Mouse (Mus musculus) right cerebral cortex, postnatal 14 days (tissue): ENCODE measurements around the gene Grrp1.

ENCODE experiments used
- DNase-seq: peaks from one replicate; pipeline ENCODE4 v3.0.0; 2022

The Grrp1 gene

DNA sequence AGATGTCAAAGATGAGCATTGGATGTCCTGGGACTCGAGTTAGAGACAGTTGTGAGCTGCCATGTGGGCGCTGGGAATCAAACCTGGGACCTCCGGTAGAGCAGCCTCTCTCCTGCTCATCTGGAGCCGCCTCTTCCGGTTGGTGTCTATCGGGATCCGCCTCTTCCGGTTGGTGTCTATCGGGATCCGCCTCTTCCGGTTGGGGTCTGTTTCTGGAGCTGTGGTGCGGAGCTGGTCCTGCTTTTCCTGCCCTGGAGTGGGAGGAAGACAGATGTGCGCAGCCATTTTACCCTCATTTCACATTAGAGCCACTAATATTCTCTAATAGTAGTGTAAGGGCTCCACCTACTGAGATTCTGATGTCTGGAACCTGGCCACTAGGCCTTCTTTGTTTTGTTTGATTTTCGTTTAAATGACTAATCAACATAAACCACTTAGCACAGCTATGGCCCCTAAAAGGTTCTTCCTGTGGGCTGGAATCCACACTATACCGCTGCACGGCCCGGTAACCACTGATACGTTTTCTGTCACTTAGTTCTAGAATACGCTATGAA lies 14.3 kb upstream of the Grrp1 start:
- DNase-seq: no peak

DNA sequence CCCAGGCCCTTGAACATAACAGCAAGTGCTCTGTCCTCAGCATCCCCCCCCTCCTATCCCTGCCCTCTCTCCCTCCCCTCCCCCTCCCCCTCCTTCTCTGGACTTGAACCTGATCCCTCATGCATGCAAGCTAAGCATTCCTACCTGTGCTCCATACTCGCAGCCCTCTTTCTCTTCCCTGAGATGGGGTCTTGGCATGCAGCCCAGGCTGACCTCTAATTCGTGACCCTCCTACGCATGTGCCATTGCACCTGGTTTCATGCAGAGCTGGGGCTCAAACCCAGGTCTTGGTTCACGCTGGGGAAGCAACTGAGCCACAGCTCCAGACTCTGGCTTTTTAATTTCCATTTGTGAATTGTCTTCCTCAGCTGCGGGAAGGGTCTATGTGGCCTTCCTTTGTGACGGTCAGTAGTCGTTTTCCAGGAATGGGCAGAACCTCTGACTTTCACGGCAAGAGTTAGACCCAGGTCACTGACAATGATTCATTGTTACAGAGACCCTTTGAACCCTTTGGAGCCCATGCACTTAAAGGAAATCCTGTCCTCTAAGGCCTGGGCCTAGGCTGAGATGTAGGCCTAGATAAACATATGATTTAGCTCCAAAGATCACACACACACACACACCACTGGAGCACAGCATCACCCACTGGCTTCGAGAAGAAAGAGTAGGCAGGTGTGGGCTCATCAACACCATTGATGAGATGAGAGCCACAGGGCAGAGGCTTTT lies 12.1 kb upstream of the Grrp1 start:
- no peak for DNase-seq

DNA sequence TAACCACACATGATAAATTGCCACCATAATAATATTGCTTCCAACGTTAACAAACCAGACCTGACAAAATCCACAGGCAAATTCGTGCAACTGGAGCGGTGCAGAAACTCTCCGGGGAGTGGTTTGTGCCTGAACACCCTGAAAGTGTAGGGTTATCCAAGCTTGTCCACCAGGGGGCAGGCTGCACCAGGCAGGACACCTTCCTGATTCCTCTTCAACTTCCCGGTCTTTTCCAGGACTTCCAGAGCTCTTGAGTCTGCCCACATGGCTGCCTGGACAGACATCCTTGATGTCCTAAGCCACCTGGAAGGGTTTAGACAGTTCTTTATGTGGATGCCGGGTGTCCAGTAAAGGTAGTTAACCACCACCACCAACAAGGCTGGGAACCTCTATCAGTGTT lies 9.3 kb upstream of the Grrp1 start:
- DNase-seq: peak; percentile 63

DNA sequence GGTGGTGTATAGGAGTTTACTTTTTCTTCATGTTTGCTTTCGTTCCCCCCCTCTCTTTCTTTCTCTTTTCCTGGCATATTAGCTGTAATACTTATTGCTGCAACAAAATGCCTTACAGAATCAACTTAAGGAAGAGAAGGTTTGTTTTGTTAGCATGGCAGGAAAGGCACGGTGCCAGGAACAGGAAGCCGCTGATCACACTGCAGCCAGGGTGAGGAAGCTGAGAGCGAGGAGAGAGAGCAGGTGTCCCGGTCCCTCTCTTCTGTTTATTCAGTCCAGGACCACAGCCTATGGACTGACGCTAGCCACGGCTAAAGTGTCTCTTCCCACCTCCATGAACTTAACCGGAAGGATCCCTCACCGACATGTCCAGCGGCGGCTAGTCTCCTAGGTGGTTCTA lies 4.4 kb upstream of the Grrp1 start:
- DNase-seq: no peak

DNA sequence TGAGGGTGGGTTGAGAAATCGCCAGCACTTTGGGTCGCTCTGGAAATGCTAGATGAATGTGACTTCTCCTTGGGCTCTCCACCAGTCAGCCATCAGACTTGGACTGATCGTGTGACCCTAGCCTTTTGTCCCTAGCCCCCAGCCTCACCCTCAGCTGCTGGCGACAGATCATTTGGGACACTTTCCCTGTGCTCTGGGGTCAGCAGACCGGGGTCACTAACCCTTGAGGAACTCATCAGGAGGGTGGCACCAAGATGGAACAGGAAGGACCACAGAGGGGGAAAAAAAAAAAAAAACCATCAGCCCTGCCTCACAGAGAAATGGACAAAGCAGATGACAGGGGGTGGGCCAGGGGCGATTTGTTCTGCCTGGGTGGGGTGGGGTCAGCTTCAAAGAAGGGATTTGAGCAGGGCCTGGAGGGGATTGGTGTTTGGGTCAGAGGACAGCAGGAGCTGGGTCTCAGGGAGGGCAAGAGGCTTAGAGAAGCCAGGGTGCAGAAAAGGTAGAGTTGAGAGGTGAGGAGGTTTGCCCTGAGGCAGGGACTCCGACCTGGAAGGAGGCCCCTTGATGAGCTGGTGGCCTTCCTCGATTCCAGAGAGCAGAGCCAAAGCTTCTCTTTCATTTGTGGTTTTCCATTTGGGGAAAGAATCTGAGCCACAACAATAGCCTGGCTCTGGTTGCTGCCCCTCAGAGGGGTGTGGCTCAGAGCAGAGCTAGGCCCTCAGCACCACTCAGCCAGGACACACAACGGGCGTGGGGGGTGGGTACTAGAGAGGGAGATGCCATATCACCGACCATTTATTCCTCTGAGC lies 3.5 kb upstream of the Grrp1 start:
- DNase-seq: no peak

DNA sequence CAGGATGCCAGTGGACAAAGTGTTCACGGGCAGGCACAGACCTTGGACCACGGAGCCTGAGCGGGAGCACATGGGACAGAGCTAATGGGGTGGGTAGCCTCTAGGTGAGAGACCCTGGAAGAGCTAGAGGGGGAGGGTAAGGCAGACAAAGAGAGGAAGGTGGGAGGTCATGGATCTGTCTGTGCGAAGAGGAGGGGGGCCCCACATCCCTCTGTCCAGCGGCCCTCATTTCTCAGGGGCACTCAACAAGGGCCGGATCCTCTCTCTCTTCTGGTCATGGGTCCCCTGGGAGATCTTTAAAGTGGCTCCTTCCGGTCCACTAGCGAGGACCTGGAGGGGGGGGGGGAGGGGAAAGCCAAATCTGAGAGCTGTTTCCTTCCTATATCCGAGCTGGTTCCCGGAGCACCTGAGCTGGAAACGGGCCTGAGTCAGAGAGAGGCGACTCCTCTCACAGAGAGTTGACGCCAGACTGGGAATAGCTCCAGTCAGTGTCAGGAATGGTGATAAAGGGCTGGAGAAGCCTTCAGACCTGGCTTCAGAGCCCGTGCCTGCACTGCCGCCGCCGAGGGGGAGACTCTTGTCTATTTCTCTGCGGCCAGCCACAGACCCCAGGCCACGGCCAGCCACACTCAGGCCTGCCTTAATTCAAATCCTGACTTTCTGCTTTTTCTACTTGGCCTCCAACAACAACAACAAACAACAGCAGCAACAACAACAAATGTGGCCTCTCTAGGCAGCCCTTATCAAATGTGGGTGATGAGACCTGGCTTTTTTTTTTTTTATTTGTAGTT lies 2.7 kb upstream of the Grrp1 start:
- DNase-seq: no peak

DNA sequence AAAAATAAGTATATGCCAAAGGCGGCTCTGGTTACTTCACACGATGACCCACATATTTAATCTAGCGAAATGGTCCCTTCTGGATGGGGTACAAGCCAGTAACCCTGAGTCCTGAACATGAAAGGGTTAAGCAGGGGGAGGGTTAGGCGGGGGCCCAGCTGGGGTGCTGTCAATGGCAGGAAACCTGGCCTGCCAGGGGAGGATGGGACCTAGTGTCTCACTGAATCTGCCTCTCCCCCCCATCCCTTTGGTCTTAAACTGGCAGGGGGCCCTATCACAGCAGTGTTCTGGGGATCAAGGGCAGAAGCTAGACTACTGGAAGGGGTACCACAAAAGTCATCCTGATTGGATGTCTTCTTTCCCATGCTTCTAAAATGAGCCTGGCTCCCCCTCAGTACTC lies 1.9 kb upstream of the Grrp1 start:
- DNase-seq: no peak

DNA sequence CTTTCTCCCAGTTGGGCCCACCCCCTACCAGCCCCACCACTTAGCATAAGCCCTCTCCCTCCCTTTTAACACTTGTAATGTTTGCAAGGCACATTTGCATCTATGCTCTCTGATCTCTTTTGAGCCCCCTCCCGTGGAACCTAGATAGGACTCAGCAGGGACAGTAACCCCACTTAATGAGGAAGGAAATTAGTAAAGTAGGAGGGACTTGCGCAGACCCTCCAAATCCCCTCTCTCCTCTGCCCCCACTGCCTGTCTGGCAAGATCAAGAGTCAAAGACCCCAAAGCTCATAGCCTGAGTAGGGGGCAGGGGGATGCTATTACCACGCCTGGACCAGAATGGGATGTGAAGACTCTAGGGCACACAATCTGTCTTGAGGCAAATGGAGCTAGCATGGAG lies 929 bp upstream of the Grrp1 start:
- DNase-seq: no peak

DNA sequence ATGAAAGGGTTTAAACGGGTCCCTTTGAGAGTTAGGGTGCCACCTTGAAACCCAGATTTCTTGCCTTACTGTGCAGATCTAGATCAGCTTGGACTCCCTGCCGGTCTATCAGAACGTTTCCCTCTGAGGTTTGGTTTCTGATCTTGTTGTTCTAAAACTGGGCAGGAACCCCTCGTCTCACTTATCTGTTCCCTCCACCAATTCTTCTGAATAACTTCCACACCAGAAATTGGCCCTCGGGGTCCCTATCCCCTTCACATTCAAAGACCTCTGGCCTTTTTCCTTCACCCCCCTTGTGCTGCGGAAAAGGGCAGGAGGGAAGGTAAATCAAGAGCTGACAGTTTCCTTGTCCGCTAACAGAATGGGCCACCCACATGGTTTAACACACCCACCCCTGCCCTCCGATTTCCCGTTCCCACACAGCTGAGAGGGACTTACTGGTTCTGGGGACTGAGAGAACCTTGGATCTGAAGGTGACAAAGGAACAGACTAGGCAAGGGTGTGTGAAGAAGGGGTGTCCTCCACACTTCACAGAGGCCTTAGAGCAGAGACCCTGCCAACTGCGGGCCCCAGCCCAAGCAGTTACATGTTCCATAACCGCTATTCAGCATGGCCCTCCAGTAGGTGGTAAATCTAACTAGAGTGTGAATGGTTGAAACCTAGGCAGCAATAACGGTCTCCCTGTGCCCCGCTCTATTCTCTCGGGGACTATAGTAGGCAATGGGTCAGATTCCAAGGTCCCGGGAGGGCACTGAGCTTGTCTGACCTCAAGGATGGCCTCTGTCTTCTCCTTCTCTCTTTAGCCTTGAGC lies 790 bp downstream of the Grrp1 start:
- no peak for DNase-seq

DNA sequence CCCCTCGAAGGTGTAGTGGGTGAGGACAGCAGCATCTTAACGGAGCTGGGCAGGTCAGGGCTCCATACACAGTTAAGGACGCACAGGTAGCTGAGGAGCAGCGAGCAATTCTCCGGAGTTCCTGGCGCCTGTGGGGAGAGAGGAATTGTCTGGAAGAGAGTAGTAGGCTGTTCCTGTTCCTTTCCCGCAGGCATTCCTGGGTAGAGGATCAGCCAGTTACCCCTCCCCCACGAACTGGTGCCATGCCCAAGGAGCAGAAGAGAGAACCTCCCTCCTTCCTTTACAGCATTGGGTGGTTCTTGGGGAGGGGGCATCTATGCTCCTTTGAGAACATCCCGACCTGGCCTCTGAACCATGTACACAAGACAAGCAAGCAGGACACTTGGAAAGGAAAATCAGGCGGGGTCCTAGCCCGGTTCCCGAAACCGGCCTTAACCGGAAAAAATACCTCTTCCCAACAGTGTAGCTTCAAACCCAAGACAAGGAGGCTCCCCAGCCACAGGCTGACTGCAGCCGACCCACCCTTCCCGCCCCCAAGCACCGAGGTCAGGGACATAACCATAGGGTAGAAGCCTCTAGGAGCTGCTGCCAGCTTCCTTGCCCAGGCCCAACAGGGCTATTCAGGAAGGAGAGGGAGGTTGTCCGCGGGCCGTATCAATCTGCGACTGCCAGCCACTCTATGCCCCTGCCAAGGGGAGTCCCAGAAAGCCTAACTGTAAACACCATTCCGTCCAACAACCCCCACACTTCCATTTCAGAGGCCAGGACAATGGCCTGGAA lies 1.6 kb downstream of the Grrp1 start:
- no peak for DNase-seq

DNA sequence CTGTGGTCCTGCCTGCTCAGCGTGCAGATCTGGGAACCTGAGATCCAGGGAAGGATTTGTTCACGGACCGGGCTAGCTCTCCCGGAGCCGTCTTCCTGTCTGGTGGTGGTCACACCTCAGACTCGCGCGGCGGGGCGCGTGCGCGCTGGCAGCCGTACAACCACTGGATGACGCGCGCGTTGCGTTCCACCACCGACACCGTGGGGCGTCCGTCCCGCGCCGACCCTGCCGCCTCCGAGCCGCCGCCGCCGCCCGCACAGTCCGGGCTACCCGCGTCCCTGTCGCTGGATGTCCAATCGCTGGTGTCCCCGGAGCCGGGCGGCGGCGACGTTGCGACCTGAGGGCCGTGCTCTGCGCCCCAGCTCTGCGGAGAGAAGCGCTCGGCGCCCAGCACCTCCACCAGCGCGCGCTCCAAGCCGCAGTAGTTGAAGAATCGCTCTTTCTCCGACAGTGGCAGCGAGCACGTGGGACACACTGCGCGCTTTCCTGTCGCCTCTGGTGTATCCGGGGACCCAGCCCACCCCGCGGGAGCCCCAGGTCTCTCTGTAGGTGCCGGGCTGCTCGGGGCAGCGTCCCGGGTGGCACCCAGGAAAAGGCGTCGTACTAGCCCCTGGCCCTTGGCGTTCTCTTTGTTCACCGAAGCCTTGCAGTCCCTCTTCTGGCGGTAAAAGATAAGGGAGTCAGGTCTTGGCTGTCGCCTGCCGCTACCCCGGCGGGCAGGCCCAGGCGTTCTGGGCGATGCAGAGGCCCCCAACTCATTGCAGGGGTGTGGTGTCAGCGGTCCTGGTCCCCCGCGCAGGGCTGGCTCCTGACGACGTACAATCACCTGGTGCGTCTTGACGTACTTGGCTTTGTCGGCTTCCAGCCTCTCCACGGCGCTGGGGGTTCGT lies 2.4 kb downstream of the Grrp1 start:
- DNase-seq: peak; percentile 71

DNA sequence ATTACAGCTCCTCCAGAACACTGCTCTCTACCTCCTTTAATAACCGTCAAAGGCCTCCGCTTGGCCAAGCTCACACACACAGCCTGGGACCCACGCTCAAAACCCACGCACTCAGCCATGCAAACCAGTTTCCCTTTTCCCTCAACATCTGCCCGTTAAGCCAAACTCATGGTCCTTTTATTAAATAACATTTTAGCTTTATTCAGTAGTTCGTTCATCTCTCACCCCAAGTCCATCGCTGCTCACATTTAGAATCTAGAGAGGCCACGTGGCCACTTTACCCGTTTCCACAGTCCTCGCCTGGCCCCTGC lies 3.0 kb downstream of the Grrp1 start:
- no peak for DNase-seq

DNA sequence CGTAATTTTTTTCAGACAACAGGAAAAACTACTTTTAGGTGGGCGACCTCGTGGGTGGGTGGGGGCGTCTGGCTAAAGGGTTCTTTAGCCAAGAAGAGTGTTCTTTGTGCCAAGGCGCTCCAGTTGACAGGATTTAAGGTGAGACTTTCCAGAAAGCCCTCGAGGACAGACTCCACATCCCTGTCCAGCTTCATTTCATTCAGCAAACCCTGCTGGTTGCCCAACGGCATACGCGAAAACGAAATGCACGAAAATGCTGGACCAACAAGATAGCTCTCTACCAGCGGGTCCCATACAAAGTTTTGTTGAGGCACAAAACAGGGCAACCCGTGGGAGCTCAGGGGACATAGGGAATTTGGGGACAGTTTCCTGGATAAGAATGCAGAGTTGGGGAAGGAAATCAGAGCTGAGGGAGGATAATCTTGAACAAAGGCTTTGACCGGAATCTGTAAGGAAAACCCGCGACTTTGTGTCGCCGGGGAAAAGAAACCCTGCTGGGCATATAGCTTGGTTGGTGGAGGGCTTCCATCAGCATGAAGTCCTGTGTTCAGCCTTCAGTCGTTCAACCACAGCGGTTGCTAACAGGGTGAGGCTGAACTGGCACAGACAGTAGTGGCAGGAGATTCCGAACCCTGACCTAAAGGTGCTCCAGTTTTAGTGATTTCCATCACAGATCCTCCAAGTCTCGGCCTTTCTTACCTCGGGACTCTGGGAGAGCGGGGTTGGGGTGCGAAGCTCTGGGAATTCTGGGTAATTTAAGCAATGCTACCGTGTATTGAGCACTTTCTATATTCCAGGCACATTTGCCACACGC lies 3.6 kb downstream of the Grrp1 start:
- no peak for DNase-seq

DNA sequence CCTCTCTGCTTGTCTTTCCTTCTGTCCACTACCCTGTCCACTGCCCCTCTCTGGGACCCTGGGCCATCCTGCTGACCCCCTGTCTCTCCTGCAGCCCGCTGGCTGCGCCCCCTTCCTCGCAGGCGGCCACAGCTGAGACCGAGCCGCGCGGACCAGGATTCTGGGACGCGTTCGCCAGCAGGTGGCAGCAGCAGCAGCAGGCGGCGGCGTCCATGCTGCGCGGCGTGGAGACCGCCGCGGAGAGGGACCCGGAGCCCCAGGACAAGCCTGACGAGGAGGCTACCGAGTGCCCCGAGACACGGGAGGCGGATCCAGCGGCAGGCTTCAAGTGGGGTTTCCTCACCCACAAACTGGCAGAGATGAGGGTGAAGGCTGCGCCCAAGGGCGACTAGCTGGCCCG lies 4.3 kb downstream of the Grrp1 start:
- DNase-seq: peak; percentile 83

DNA sequence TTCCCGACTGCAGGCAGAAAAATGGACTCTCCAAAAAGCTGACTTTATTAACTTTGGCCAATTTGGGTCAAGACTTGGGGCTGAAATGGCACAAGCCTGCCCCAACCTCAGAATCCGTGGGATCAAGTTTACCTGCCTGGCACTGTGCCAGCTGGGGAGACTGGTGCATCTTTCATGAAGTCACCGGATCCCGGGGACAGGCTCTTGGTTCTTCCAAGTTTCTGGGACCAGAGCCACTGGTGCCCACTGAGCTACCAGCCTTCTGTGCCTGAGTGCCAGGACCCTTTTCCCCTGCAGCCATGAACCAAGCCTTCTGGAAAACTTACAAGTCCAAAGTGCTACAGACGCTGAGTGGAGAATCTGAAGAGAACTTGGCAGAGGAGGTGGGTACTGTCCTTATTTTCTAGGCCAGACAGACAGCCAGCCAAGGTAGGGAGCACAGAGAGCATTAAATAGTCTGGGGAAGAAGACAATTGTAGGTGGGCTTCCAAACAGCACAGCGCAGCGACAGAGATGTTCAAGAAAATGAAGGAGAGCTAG lies 7.1 kb downstream of the Grrp1 start, which contains the start of gene Gm30191:
TSS of gene Gm30191 (plus strand) at position 217 of the 540 bp plus-strand sequence.
- DNase-seq: no peak

DNA sequence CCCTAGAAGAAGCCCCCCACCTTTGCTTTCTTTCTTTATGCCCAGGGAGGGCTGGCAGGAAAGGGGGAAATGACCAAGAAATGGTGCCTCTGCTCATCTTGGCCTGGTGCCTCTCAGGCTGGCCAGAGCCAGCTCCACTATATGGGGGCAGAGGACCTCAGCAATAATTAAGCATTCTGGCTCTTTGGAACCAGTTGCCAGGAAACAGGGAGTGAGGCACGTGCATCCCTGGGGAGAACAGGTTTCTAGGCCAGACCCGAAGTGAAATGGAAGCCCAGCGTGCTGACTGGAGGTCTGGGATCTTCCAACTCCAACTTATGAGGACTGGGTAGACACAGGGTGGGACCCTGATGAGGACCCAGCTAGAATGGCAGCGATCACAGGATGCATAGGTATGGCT lies 7.7 kb downstream of the Grrp1 start:
- no peak for DNase-seq

DNA sequence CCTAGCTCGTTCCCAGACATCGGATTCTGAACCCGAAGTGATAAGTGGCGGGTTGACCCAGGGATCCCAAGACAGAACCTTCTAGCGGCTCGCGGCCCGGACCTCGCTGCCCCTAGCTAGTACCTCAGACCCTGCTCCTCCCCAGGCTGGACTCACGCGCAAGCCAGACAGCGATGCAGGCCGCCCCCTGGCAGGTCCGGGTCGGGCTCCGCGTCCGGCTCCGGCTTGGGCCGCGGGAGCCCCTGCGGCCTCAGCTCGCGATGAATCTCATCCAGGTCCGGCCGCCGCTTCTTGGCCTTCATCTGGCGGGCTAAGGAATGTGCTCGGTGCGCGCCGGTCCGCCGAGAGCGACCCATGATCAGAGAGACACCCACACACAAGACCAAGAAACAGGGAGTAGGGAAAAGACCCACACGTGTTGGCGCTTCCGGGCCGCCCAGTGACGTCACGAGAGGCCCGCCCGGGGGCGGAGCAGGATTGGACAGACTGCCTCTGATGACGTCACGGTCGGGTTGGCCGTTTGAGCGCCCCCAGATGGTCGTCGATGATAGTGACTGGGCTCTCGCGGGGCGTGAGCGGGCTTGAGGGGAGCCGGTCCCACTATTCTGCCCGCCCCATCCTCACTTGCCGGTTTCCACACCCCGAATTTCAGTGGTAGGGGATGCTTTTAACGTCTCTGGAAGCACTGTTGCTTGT lies 8.6 kb downstream of the Grrp1 start, which contains the start of gene Zfp593:
TSS of gene Zfp593 (minus strand) at position 445 of the 696 bp plus-strand sequence.
- DNase-seq: peak; percentile 97

DNA sequence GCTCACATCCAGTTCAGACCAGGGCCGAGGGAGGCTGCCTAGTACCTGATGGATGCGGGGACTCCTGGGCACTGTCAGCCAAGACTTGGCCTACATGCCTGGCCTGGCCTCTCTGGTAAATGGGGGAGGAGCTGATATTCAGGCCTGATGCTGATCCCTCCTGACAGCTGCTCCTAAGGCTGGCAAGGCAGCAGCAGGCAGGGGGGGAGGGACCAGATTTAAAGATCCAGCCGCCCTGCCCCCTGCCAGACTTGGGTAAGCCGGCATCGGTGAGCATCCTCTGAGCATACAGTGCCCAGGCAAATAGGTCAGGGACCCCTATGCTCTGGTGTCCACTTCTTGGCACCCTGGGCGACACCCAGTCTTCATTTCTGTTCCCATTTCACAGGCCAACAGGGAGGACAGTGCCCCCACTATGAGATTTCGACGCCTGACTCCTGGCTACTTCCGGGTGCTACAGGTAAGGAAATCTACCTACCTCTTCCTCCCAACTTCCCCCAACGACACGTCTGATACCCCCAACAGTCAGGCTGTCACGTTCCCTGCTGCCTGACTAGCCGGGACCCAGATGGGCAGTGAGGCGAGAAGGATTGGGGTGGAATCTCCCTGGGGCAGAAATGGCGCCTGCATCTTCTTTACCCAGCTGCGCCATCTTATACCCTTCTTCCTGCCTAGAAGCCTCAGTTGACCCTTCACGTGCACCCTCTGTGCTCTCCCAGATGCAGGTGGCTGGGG lies 10.2 kb downstream of the Grrp1 start, which contains the start of gene E130218I03Rik:
TSS of gene E130218I03Rik (plus strand) at position 147 of the 735 bp plus-strand sequence.
- no peak for DNase-seq
